ENCODE assay signal across 19 mouse cellular contexts in genomic region chr7:128519316-128520050, GRCm38 (mm10). TPM values are rescaled to one million over a fixed set of nuclear protein-coding genes. Genes with fewer than 3 reads are reported as not detected.
DNase-seq lines count a peak whose midpoint lies in the region; ATAC-seq and TF ChIP-seq lines count a peak whose summit lies in the region.
"Had no signal": no experiment of that assay in that cellular context is flagged by ENCODE, and none has a peak within 500 bp of the region (broad histone marks: within the 10 kb centered on the region; RNA-seq: fewer than 3 reads in every experiment).

No protein-coding gene starts in this region.

- no peak overlapping the region for H3K9ac ChIP-seq in limb, embryonic 14.5 days (ENCODE audit: low read depth, low read length, severe bottlenecking)
- H3K9ac ChIP-seq: neural tube, embryonic 12.5 days had no signal

- H3K4me3 ChIP-seq in limb, embryonic 14.5 days (replicated peaks; ENCODE audit: low read length), result no peak overlapping the region
- H3K4me3 ChIP-seq: gastrocnemius, adult 2 months; heart, embryonic 10.5 days; neural tube, embryonic 12.5 days had no signal

- H3K4me2 ChIP-seq in limb, embryonic 14.5 days (replicated peaks; ENCODE audit: low read depth, low read length, severe bottlenecking), result peak overlapping the region; percentile 21; the same call in 1 of the 2 replicates
- H3K4me2 ChIP-seq: neural tube, embryonic 12.5 days had no signal

- H3K36me3 ChIP-seq in limb, embryonic 14.5 days (ENCODE audit: control insufficient read depth, insufficient read depth, low read length), result no peaks in the 10 kb centered on the region
- H3K36me3 ChIP-seq: heart, embryonic 10.5 days; neural tube, embryonic 12.5 days had no signal

- DNase-seq in embryo, embryonic 11 days, result peak; percentile 47
- DNase-seq in embryo, embryonic 9.5 days (ENCODE audit: extremely low spot score), result no peak
- DNase-seq in layer of hippocampus, adult 9-11 months, result peak; percentile 43
- no peak for DNase-seq in layer of hippocampus, postnatal 25 days (ENCODE audit: extremely low spot score in 1 of 2, low spot score in 1 of 2)
- DNase-seq in brain, adult 2 months (ENCODE audit: low read depth, low spot score), result peak; percentile 69
- DNase-seq in limb, embryonic 14.5 days (ENCODE audit: low spot score), result no peak
- no peak for DNase-seq in adrenal gland, adult 8-10 months
- DNase-seq in gastrocnemius, postnatal 25 days, result no peak
- DNase-seq: cerebellum, adult 18-20 months; gastrocnemius, adult 2 months; kidney, adult 18-20 months; kidney, postnatal 25 days; lung, adult 2 months had no signal

- no peaks in the 10 kb centered on the region for H3K4me1 ChIP-seq in limb, embryonic 14.5 days (ENCODE audit: control insufficient read depth, insufficient read depth, low read length)

- TF ChIP-seq POLR2A in limb, embryonic 14.5 days (IDR thresholded peaks at IDR 0.05; ENCODE audit: borderline replicate concordance, extremely low read depth, insufficient read depth, insufficient read length), result no peak

- ATAC-seq in limb, embryonic 14.5 days (ENCODE audit: low FRiP score, low read depth), result no peak
- ATAC-seq: forebrain, embryonic 16.5 days; hindbrain, embryonic 16.5 days; midbrain, embryonic 16.5 days; Patski had no signal

- H3K27me3 ChIP-seq in limb, embryonic 14.5 days (ENCODE audit: control insufficient read depth, insufficient read depth, low read length), result no peaks in the 10 kb centered on the region
- H3K27me3 ChIP-seq: Patski had no signal

- no peak overlapping the region for H3K27ac ChIP-seq in limb, embryonic 14.5 days (replicated peaks; ENCODE audit: low read depth, low read length)
- H3K27ac ChIP-seq: gastrocnemius, adult 2 months; heart, embryonic 10.5 days; neural tube, embryonic 12.5 days had no signal

- 30% methylated on average over 16 of the region's 16 CpGs for WGBS in limb, embryonic 14.5 days

- no peaks in the 10 kb centered on the region for H3K9me3 ChIP-seq in limb, embryonic 14.5 days (ENCODE audit: control insufficient read depth, low read length)
- H3K9me3 ChIP-seq: heart, embryonic 10.5 days; neural tube, embryonic 12.5 days had no signal

RNA-seq across cellular contexts. Expression of gene Bag3, which starts 3.9 kb away (rescaled TPM):
- total RNA-seq in layer of hippocampus, postnatal 25 days (2021), result 1 to 10 TPM; 9.7 TPM
- polyA plus RNA-seq in limb, embryonic 14.5 days (2012; rRNA removed), result 22.2 and 27.8 TPM in 2 replicates
- polyA plus RNA-seq in limb, embryonic 14.5 days (2014; fragmentation: Nextera tagmentation; extraction: Ambion mirVana), result 18.0 and 18.7 TPM in 2 replicates
- total RNA-seq in adrenal gland, adult 8-10 months (2022), result 100 to 1,000 TPM; 146 to 189 (median 168) TPM
- 100 to 1,000 TPM; 122 to 129 TPM for total RNA-seq in gastrocnemius, postnatal 25 days (2021)

RNA-seq across cellular contexts. Expression of gene Tial1, which starts 58.0 kb away (rescaled TPM):
- 100 to 1,000 TPM in 1 of 2 experiments, 10 to 100 TPM in 1; 92.6 to 117 TPM for total RNA-seq in layer of hippocampus, postnatal 25 days (2021)
- polyA plus RNA-seq in limb, embryonic 14.5 days (2012; rRNA removed), result 191 and 204 TPM in 2 replicates
- 42.6 and 43.5 TPM in 2 replicates for polyA plus RNA-seq in limb, embryonic 14.5 days (2014; fragmentation: Nextera tagmentation; extraction: Ambion mirVana)
- total RNA-seq in adrenal gland, adult 8-10 months (2022), result 100 to 1,000 TPM in 2 of 4 experiments, 10 to 100 TPM in 2; 95.2 to 109 (median 102) TPM
- 10 to 100 TPM; 36.3 to 40.6 TPM for total RNA-seq in gastrocnemius, postnatal 25 days (2021)

Comparison
In these comparisons a context has a peak if more than half of its experiments do, and no peak if none do; other contexts are left out.
1. DNase-seq: peak in embryo, embryonic 11 days (single experiment), layer of hippocampus, adult 9-11 months (single experiment) and brain, adult 2 months (single experiment); none in embryo, embryonic 9.5 days (single experiment), layer of hippocampus, postnatal 25 days (0 of 2), limb, embryonic 14.5 days (single experiment), adrenal gland, adult 8-10 months (single experiment) and gastrocnemius, postnatal 25 days (single experiment).
2. RNA of gene Bag3, which starts 3.9 kb away (total RNA-seq): 146 to 189 TPM in adrenal gland, adult 8-10 months and 122 to 129 TPM in gastrocnemius, postnatal 25 days; 9.7 TPM in layer of hippocampus, postnatal 25 days; every median in the first group is over 10 times any median in the second.